Mouse (Mus musculus) heart, postnatal 36 days (tissue): ENCODE measurements around the gene Parp3. TPM values are rescaled to one million over a fixed set of nuclear protein-coding genes. Genes with fewer than 3 reads are reported as not detected.

Experiments
- DNase-seq, 2 experiments: peaks; one replicate each; pipeline ENCODE4 v3.0.0; 2021 to 2022
- intact Hi-C: fragments of 180-260 bp; cut with DNase I; formaldehyde crosslinking; loops from one replicate; pipeline ENCODE4 v1.15.1; 2025
- total RNA-seq, 2 experiments: library from RNA; stranded (reverse); gene quantifications; 2 replicates each; pipeline ENCODE4 v1.2.3; 2021

Parp3 gene
- total RNA-seq, 2 experiments from 2014 or later, result 27.2 to 33.7 TPM

GRCm38 (mm10) chr9:106475663-106476001, 1.1 kb downstream of the Parp3 start, which contains the start of gene Rrp9:
TSS of gene Rrp9 (plus strand) at chr9:106475963.
- intact Hi-C loops, result loop anchor here (1.0 to 5.0 kb wide), 7 partner anchors 27 to 318 kb away; partner anchors contain the start of genes Glyctk and Rpl29
- no peak for DNase-seq

- intact Hi-C loops, result loop anchor here (2.0 to 5.0 kb wide), 4 partner anchors 46 to 318 kb away; partner anchors contain the start of genes Glyctk and Rpl29
Measured at GRCm38 (mm10) chr9:106475046-106475445, 1.7 kb downstream of the Parp3 start.

GRCm38 (mm10) chr9:106474456-106474855, 2.3 kb downstream of the Parp3 start:
- peak; percentile 72 to 77 for DNase-seq
- intact Hi-C loops, result loop anchor here (2.0 kb wide), 1 partner anchor 46 kb away; the partner anchor contains the start of gene Rpl29

More at GRCm38 (mm10) chr9:106475046-106475445, 1.7 kb downstream of the Parp3 start:
- peak in 1 of 2 experiments; percentile 49 for DNase-seq

- peak in 1 of 2 experiments; percentile 6 for DNase-seq
- intact Hi-C loops, result loop anchor here (2.0 kb wide), 1 partner anchor 45 kb away; the partner anchor contains the start of gene Rpl29
Measured at GRCm38 (mm10) chr9:106473753-106474105, 3.0 kb downstream of the Parp3 start.

- peak in 1 of 2 experiments; percentile 3 for DNase-seq
- intact Hi-C loops, result no loop called here
Measured at GRCm38 (mm10) chr9:106473081-106473752, 3.5 kb downstream of the Parp3 start.

- no peak for DNase-seq
- intact Hi-C loops, result loop anchor here (1.0 kb wide), 1 partner anchor 24 kb away; no protein-coding TSS in a partner anchor
Measured at GRCm38 (mm10) chr9:106472321-106472720, 4.4 kb downstream of the Parp3 start.

GRCm38 (mm10) chr9:106471892-106472291, 4.9 kb downstream of the Parp3 start:
- DNase-seq, result peak; percentile 59 to 67
- intact Hi-C loops, result loop anchor here (1.0 kb wide), 1 partner anchor 24 kb away; no protein-coding TSS in a partner anchor

- intact Hi-C loops, result no loop called here
- no peak for DNase-seq
Measured at GRCm38 (mm10) chr9:106470991-106471750, 5.6 kb downstream of the Parp3 start.

GRCm38 (mm10) chr9:106469776-106470175, 7.0 kb downstream of the Parp3 start:
- intact Hi-C loops, result no loop called here

GRCm38 (mm10) chr9:106469317-106469716, 7.4 kb downstream of the Parp3 start:
- intact Hi-C loops, result no loop called here
- DNase-seq, result no peak

More at GRCm38 (mm10) chr9:106469776-106470175, 7.0 kb downstream of the Parp3 start:
- no peak for DNase-seq

GRCm38 (mm10) chr9:106467746-106468145, 9.0 kb downstream of the Parp3 start:
- no peak for DNase-seq
- intact Hi-C loops, result no loop called here

- intact Hi-C loops, result no loop called here
- no peak for DNase-seq
Measured at GRCm38 (mm10) chr9:106466721-106467120, 10.0 kb downstream of the Parp3 start.

GRCm38 (mm10) chr9:106465571-106466200, 11.1 kb downstream of the Parp3 start, which contains the start of gene Gpr62:
TSS of gene Gpr62 (minus strand) at chr9:106465938.
- no peak for DNase-seq
- intact Hi-C loops, result no loop called here

GRCm38 (mm10) chr9:106464751-106465541, 11.8 kb downstream of the Parp3 start:
- intact Hi-C loops, result no loop called here
- DNase-seq, result peak; percentile 52 to 68

- intact Hi-C loops, result no loop called here
- no peak for DNase-seq
Measured at GRCm38 (mm10) chr9:106463122-106464063, 13.4 kb downstream of the Parp3 start.

GRCm38 (mm10) chr9:106462430-106462800, 14.3 kb downstream of the Parp3 start:
- intact Hi-C loops, result no loop called here
- DNase-seq, result no peak

GRCm38 (mm10) chr9:106461641-106462429, 14.9 kb downstream of the Parp3 start:
- intact Hi-C loops, result no loop called here
- no peak for DNase-seq

GRCm38 (mm10) chr9:106461026-106461415, 15.7 kb downstream of the Parp3 start:
- intact Hi-C loops, result no loop called here
- no peak for DNase-seq
